Mouse (Mus musculus) kidney, embryonic 14.5 days (tissue): ENCODE results near the gene Prpf31. TPM values are rescaled to one million over a fixed set of nuclear protein-coding genes. Genes with fewer than 3 reads are reported as not detected.
A peak's percentile ranks its signal among the peaks of the same experiment; 100 is the strongest.

ENCODE experiments used
- ATAC-seq: fragments of 200-750 bp; cut with Nextera tagmentation; 2 replicates; pipeline ENCODE4 v1.8.0; 2017; ENCODE audit warnings: moderate number of reproducible peaks, mild to moderate bottlenecking, moderate TSS enrichment, moderate library complexity; ENCODE audit not compliant: low FRiP score, low TSS enrichment
- H3K27ac ChIP-seq: fragments of 300-500 bp; sonication (generic); 2 replicates; pipeline ENCODE4 v1.5.1; 2014; ENCODE audit warnings: low read depth, mild to moderate bottlenecking, low read length, moderate library complexity, mixed read lengths
- H3K27me3 ChIP-seq: fragments of 300-500 bp; sonication (generic); 2 replicates; pipeline ENCODE4 v1.6.1; 2014; ENCODE audit warnings: mild to moderate bottlenecking, low read length; ENCODE audit not compliant: control insufficient read depth, insufficient read depth
- H3K36me3 ChIP-seq: fragments of 300-500 bp; sonication (generic); 2 replicates; pipeline ENCODE4 v1.6.1; 2014; ENCODE audit warnings: low read length, mixed read lengths; ENCODE audit not compliant: control insufficient read depth, insufficient read depth
- H3K4me1 ChIP-seq: fragments of 300-500 bp; sonication (generic); 2 replicates; pipeline ENCODE4 v1.6.1; 2014; ENCODE audit warnings: low read length, mixed read lengths; ENCODE audit not compliant: control insufficient read depth, insufficient read depth
- H3K4me2 ChIP-seq: fragments of 300-500 bp; sonication (generic); replicated peaks from 2 replicates; pipeline ENCODE4 v1.6.1; 2014; ENCODE audit warnings: low read depth, mild to moderate bottlenecking, low read length
- H3K4me3 ChIP-seq: fragments of 300-500 bp; sonication (generic); 2 replicates; pipeline ENCODE4 v1.5.1; 2014; ENCODE audit warnings: mild to moderate bottlenecking, low read length
- H3K9ac ChIP-seq: fragments of 300-500 bp; sonication (generic); 2 replicates; pipeline ENCODE4 v1.6.1; 2014; ENCODE audit warnings: low read depth, mild to moderate bottlenecking, low read length, moderate library complexity
- H3K9me3 ChIP-seq: fragments of 300-500 bp; sonication (generic); 2 replicates; pipeline ENCODE4 v1.6.1; 2016; ENCODE audit warnings: low read length; ENCODE audit not compliant: control insufficient read depth
- WGBS: fragments of 180-500 bp; shearing (Covaris S2); extraction: QIAGEN DNeasy Blood & Tissue Kit; methylation state at CpG from one replicate; pipeline ENCODE4 v1.1.7; 2014; 5-methylcytosine and 5-hydroxymethylcytosine counted together
- polyA plus RNA-seq: library from polyadenylated mRNA; unstranded; fragments of >200 nt; fragmentation: Nextera tagmentation; extraction: Ambion mirVana; gene quantifications from 2 replicates; pipeline ENCODE4 v1.2.1, GENCODE M21; 2014

Gene Prpf31
- polyA plus RNA-seq, 1 experiment from 2014 or later = 114 TPM

GRCm38 (mm10) chr7:3614021-3614420 is 15.8 kb upstream of the Prpf31 start:
- Histone ChIP-seq H3K27ac (no peak overlapping the region), H3K4me3 (no peak overlapping the region), H3K9ac (no peak overlapping the region), H3K4me2 (no peak overlapping the region), H3K9me3 (no peaks in the 10 kb centered on the region), H3K27me3 (no peaks in the 10 kb centered on the region), H3K36me3 (no peaks in the 10 kb centered on the region), H3K4me1 (0 out of 2 replicates have a peak, but pooled peaks cover 5% of the 10 kb centered on the region)
- no peak for ATAC-seq
- WGBS = 83% methylated on average over 3 of the region's 3 CpGs

- peaks cover 18% of the 10 kb centered on the region for H3K36me3 ChIP-seq
- H3K27me3 ChIP-seq = no peaks in the 10 kb centered on the region
- no peak within 1 kb of the TSS; the same call in 1 of the 2 replicates for H3K4me2 ChIP-seq
- ATAC-seq = no peak
- no peak within 1 kb of the TSS for H3K27ac ChIP-seq
- WGBS = 78% methylated on average over 4 of the region's 4 CpGs
- H3K9ac ChIP-seq = no peak within 1 kb of the TSS
- no peaks in the 10 kb centered on the region for H3K9me3 ChIP-seq
- H3K4me1 ChIP-seq = 0 out of 2 replicates have a peak, but pooled peaks cover 5% of the 10 kb centered on the region
- H3K4me3 ChIP-seq = peak within 1 kb of the TSS; percentile 86; the same call in 1 of the 2 replicates
Measured at GRCm38 (mm10) chr7:3616057-3616388, 13.8 kb upstream of the Prpf31 start, which contains the start of gene Oscar. TSS of gene Oscar (minus strand) at chr7:3616157.

- Histone ChIP-seq H3K9me3 (no peaks in the 10 kb centered on the region), H3K36me3 (peaks cover 19% of the 10 kb centered on the region), H3K27ac (no peak overlapping the region), H3K9ac (peak overlapping the region; percentile 85; the same call in 1 of the 2 replicates), H3K4me2 (no peak overlapping the region; the same call in 1 of the 2 replicates), H3K4me1 (0 out of 2 replicates have a peak, but pooled peaks cover 5% of the 10 kb centered on the region), H3K4me3 (peak overlapping the region; percentile 86; the same call in 1 of the 2 replicates), H3K27me3 (no peaks in the 10 kb centered on the region)
- ATAC-seq = peak; percentile 32
- WGBS = 34% methylated on average over 6 of the region's 6 CpGs
Measured at GRCm38 (mm10) chr7:3616389-3617241, 13.2 kb upstream of the Prpf31 start.

- Histone ChIP-seq H3K9me3 (no peaks in the 10 kb centered on the region), H3K27me3 (no peaks in the 10 kb centered on the region), H3K9ac (peak within 1 kb of the TSS; percentile 85), H3K4me2 (peak within 1 kb of the TSS; percentile 72), H3K27ac (peak within 1 kb of the TSS; percentile 27; the same call in 1 of the 2 replicates), H3K4me3 (peak within 1 kb of the TSS; percentile 86), H3K4me1 (0 out of 2 replicates have a peak, but pooled peaks cover 5% of the 10 kb centered on the region), H3K36me3 (peaks cover 26% of the 10 kb centered on the region)
- WGBS = under 1% methylated on average over 32 of the region's 32 CpGs
- ATAC-seq = peak; percentile 96
Measured at GRCm38 (mm10) chr7:3617242-3617995, 12.4 kb upstream of the Prpf31 start, which contains the start of gene Ndufa3. TSS of gene Ndufa3 (plus strand) at chr7:3617373.

GRCm38 (mm10) chr7:3629030-3629429 is 755 bp upstream of the Prpf31 start:
- Histone ChIP-seq H3K36me3 (peaks cover 34% of the 10 kb centered on the region), H3K9ac (peak overlapping the region; percentile 79), H3K27ac (no peak overlapping the region), H3K4me1 (peaks cover 15% of the 10 kb centered on the region), H3K4me2 (peak overlapping the region; percentile 93), H3K27me3 (no peaks in the 10 kb centered on the region), H3K9me3 (no peaks in the 10 kb centered on the region), H3K4me3 (peak overlapping the region; percentile 78)
- 0 out of 2 replicates have a peak, but pooled peaks have one; percentile 38 for ATAC-seq
- 27% methylated on average over 4 of the region's 4 CpGs for WGBS

GRCm38 (mm10) chr7:3630478-3630815 is 662 bp downstream of the Prpf31 start:
- no peak; the same call in 1 of the 2 replicates for ATAC-seq
- Histone ChIP-seq H3K27me3 (no peaks in the 10 kb centered on the region), H3K9ac (peak overlapping the region; percentile 79), H3K36me3 (peaks cover 35% of the 10 kb centered on the region), H3K4me1 (peaks cover 15% of the 10 kb centered on the region), H3K9me3 (no peaks in the 10 kb centered on the region), H3K4me3 (peak overlapping the region; percentile 78), H3K4me2 (peak overlapping the region; percentile 93), H3K27ac (no peak overlapping the region)
- 55% methylated on average over 3 of the region's 3 CpGs for WGBS

GRCm38 (mm10) chr7:3643412-3643811 is 13.6 kb downstream of the Prpf31 start:
- H3K4me1 ChIP-seq = peaks cover 24% of the 10 kb centered on the region
- 0 out of 2 replicates have a peak overlapping the region, but pooled peaks have one; percentile 47 for H3K9ac ChIP-seq
- no peak overlapping the region for H3K27ac ChIP-seq
- H3K4me3 ChIP-seq = no peak overlapping the region
- peak overlapping the region; percentile 54 for H3K4me2 ChIP-seq
- H3K9me3 ChIP-seq = no peaks in the 10 kb centered on the region
- WGBS = 71% methylated on average over 5 of the region's 5 CpGs
- ATAC-seq = no peak
- H3K36me3 ChIP-seq = peaks cover 46% of the 10 kb centered on the region
- H3K27me3 ChIP-seq = no peaks in the 10 kb centered on the region

- Histone ChIP-seq H3K4me2 (peak overlapping the region; percentile 54), H3K9me3 (no peaks in the 10 kb centered on the region), H3K4me3 (peak overlapping the region; percentile 43), H3K4me1 (peaks cover 24% of the 10 kb centered on the region), H3K27ac (no peak overlapping the region), H3K9ac (peak overlapping the region; percentile 47; the same call in 1 of the 2 replicates), H3K36me3 (peaks cover 46% of the 10 kb centered on the region), H3K27me3 (no peaks in the 10 kb centered on the region)
- WGBS = 26% methylated on average over 9 of the region's 9 CpGs
- ATAC-seq = no peak
Measured at GRCm38 (mm10) chr7:3643843-3644242, 14.1 kb downstream of the Prpf31 start.
